Mouse (Mus musculus) left cerebral cortex, adult 8-10 months (tissue): ENCODE results near the gene Eml1. TPM values are rescaled to one million over a fixed set of nuclear protein-coding genes. Genes with fewer than 3 reads are reported as not detected.

Source experiments
- DNase-seq, 2 experiments: peaks; one replicate each; pipeline ENCODE4 v3.0.0; 2022; ENCODE audit warnings: low spot score in 2 of 2
- total RNA-seq, 4 experiments: library from RNA; stranded (reverse); gene quantifications; 2 replicates each; pipeline ENCODE4 v1.2.4; 2022

Eml1 gene
- total RNA-seq, 4 experiments from 2014 or later: 60.1 to 66.2 (median 60.8) TPM

- no peak for DNase-seq
Observed at GRCm38 (mm10) chr12:108422495-108422857, 51.7 kb downstream of the Eml1 start.

DNA sequence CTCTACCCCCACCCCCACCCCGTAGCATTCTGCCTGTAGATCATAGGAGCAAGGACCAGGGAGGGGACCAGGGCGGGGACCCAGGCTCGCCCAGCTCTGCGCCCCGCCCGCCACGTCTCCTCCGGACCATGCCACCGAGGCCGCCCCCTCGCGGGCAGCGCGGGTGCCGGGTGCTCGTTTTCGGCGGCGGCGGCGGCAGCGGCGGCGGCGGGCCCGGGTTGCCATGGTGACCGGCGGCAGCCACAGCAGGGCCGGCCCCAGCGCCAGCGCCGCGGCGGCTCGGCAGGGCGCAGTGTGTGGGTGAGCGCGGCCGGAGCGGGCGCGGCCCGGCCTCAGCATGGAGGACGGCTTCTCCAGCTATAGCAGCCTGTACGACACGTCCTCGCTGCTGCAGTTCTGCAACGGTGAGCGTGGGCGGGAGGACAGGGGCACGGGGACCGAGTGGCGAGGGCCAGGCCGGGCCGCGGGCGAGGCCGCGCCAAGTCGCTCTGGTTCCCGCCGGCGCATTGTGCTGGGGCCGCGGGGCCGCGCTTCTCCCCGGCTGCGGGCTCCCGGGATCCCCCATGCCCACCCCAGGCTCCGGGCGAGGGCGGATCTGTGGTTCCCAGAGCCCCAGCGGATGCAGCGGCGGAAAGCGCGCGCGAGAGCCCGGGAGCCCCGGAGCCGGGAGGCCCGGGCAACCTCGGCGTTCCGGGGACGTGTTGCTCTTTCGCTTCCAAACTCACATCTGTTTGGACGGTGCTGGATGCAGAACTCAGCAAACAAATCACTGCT is 52.3 kb downstream of the Eml1 start:
- peak; percentile 71 to 90 for DNase-seq

DNA sequence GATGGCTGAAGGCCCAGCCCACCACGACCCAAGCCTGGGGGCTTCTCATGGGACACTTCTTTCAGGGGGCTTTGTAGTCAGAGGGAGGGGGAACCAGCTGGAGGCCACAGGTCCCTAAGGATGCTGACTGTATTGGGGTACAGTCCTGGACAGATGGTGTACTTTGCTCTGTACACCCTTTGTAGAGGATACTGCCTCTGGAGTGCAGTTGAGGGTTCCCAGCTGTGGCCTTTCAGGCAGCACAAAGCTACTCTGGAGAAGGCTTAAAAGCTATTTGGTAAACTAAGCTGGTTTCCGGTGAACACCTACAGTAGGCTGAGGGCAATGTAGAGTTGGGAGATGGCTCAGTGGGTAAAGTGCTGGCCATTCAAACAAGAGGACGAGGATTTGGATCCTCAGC is 60.2 kb downstream of the Eml1 start:
- no peak for DNase-seq

- DNase-seq: no peak
Observed at GRCm38 (mm10) chr12:108431714-108432113, 61.0 kb downstream of the Eml1 start.

- no peak for DNase-seq
Observed at GRCm38 (mm10) chr12:108432578-108432977, 61.8 kb downstream of the Eml1 start.

DNA sequence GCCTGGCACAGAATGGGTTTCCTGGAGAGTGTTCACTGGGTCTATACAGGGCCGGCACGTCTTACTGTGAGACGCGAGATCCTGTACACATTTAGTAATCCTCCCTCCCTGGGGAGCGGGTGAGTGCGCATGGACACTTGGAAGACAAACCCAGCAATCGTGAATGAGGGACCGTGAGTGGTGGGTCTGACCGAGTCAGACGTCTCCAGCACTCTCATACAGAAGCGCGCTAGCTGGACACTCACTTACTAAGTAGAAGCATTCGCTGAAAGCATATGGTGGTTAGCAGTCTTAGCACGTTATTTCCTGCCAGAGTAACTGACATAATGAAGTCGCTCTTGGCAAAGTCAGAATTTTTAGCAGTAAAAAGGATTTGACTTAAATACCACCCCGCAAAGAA is 62.3 kb downstream of the Eml1 start:
- peak; percentile 48 to 49 for DNase-seq

DNA sequence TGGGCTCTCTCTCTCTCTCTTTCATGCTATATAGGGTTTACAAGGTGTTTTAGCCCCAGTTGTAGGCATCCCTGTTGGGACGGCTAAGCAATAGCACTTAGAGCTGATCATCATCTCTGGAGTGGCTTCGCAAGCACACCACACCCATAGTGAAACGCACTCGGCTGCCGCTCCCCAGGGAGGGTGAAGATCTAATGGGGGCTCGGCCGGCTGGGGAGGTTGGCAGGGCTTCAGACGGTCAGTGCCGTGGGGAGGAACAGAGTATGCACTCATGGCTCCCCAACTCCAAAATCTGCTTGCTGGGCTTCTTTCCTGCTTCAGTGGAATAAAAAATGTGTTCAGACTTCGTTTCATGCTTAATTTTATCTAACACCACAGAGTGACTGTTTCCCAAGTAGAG is 62.7 kb downstream of the Eml1 start:
- DNase-seq: no peak

- DNase-seq: no peak
Observed at GRCm38 (mm10) chr12:108435444-108436015, 64.8 kb downstream of the Eml1 start.

DNA sequence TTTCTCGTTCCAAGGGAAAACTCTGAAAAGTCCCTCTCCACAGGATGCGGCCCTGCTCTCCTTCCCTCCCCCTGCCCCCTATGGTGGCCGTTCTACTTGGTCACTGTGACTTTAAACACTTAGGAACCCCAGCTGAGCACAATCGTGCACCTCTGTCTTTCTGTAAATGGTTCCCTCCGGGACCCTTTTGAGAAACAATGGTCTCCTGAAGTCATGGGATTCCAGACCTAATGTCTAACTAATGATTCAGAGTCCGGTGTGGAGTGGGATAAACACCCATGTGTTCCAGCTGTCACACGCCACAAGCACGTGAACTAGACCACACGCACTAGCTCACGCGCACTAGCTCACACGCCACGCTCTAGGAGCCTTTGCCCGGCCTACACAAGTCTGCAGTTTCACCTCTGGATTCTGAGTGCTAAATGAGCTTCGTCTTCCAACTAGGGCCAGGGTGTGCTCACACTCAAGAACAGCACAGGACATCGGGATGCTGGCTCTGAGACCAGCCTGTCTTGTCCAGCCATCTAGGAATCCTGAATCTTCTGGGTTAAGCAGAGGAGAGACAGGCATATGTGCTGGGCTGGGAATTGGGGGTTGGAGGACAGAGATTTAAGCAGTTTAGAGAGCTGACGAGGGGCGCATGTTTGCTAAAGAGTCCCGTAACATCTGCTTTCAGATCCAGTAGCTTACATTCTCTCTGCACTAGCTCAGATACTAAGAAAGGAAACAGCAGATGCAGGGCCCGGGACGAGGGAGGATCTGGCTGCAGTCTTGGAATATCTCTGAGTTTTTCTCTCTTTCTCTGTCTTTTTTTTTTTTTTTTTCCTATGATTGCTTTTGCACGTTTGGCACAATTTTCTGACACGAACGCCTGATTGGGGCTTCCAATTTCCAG is 65.5 kb downstream of the Eml1 start:
- peak in 1 of 2 experiments; percentile 64 for DNase-seq

DNA sequence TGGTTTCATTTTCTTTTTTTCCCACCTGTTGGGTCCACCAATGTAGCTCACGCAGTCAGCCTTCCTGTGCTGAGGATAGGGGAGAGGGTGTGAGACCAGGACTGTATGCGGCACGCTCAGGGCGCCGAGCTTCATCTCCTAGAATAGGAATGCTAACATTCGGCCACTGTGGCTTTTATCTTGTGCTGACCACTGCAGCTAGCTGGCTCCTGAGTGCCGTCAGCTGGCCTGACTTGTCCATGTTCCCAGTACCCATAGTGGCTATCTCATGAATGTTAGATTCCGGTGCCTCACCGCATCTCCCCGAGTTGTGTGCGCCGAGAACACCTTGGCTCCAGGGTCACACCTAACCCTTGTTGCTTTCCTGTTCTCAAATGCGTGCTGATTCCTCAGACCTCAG is 66.7 kb downstream of the Eml1 start:
- DNase-seq: no peak

GRCm38 (mm10) chr12:108443271-108443670 is 72.5 kb downstream of the Eml1 start:
- DNase-seq: no peak

DNA sequence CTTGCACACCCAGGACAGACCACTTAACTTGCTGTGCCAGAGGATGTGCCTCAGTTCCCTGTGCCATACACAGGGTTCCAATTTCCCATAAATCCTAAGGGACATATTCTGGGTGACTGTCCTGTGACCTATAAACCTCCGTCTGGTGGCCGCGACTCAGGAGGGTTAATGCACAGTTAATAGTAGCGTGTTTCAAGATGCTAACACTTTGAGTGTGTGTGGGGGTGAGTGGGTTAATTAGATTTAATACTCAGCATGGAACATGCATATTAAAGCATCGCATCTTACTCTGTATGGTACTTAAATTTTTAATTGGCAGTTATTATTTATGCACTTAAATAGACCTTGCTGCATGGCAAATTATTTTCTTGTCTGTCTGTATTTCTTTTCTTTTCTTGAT is 73.0 kb downstream of the Eml1 start:
- DNase-seq: no peak

- no peak for DNase-seq
Observed at GRCm38 (mm10) chr12:108444166-108445115, 73.7 kb downstream of the Eml1 start.

DNA sequence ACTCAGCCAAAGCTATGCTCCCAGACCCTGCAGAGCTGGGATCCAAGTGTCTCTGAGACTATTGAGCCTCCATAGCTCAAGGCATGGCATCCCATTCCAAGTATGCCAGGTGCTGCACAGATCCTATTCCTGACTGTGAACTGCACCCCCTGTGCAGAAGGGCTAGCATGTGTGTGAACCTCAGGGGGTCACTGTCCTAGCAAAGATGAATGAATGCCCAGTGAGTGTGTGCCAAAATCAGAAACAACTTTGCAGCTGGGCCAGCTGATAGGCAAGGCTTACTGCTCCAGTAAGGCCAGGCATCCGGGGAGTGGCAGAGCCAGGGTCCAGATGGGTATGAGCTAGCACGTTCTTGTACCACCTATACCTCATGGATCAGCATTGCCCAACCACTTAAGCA is 76.0 kb downstream of the Eml1 start:
- DNase-seq: no peak

- no peak for DNase-seq
Observed at GRCm38 (mm10) chr12:108448396-108448795, 77.6 kb downstream of the Eml1 start.

DNA sequence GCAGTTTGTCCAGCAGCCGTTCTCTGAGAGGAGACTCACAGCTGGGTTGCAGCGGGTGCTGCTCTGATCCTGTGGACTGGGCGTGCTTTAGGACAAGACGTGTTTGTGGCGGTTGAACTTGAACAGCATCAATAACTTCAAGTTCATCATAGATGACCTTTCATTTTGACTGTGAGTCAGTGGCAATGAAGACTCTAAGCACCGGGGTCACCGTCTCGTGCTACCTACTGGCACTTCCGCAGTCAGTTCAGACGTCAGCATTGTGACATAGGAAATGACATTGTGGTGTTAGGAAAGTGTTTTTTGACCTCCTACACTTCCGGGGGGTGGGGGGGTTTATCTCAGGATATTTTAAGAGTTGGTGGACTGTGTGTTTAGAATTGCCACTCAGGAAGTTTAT is 79.2 kb downstream of the Eml1 start:
- DNase-seq: no peak

DNA sequence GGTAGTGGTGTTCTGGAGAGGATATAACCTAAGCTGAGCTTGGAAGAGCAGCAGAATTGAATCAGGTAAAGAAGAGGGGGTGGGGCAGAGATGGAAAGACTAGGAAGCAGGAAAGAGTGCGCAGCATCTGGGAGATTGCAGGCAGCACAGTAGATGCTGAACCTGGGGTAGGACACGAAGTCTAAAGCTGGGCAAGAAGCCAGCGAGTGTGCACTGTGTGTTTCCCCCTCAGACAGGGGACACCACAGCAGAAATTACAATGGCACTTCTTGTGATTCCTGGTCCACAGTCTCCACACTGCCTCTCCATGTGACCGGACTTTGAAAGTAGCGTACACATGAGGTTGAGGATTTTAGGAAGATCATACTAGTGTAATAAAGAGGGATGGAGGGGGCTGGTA is 79.8 kb downstream of the Eml1 start:
- no peak for DNase-seq

DNA sequence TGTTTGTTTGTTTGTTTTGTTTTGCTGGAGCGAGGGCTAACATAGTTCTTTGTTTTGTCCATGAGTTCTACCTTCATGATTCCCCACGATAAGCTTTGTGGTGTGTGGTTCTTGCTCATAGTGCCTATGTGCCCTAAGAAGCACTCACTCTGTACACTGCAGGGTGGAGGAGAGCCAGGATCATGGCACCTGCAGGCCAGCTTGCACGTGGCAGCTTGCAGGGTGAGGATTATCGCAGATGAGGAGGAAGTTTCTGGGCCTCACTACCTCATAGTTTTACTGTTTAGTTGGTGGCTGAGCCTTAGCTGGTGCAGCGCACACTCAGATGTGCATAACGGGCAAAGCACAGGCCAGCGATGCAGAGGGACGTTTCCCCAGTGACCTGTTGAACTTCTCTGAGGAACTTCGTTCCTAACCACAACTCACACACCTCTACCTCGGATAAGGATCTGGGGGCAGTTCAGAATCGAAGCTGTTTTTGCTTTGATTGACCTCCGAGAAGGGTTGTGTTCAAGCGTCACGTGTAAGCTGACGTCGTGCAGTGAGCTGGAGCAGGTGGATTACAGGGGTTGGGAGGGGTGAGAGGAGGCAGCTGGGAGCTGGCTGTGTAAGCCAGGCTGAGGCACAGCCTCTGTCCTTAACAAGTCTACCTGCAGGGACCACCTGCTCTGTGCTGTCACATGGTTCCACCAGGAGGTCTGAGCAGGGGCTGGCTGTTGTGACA is 81.6 kb downstream of the Eml1 start:
- DNase-seq: no peak

DNA sequence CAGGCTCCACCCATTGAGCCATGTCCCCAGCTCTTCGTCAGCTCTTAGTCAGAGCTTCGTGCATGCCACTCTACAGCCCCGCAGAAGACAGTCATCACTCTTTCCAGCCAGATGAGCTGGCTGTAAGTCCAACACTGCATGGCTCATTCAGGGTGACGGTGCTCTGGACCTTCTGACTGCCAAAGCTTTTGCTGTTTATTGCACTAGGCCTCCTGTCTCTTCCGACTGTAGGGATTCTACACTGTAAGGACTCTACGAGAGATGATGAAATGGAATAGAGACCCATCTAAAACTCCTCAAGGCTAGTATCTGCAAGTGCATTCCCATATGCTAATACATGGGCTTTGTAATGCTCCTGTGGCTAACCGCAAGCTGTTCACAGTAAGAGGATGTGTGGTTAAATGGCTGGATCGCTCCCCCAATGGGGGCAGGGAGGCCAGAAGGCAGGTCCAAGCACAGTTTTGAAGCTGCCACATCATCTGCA is 82.8 kb downstream of the Eml1 start:
- no peak for DNase-seq

GRCm38 (mm10) chr12:108455004-108455403 is 84.2 kb downstream of the Eml1 start:
- no peak for DNase-seq
